8 mouse cellular contexts compared by ENCODE assay signal in genomic region chr16:4567912-4568311, GRCm38 (mm10). TPM values are rescaled to one million over a fixed set of nuclear protein-coding genes. Genes with fewer than 3 reads are reported as not detected.
DNase-seq lines count a peak whose midpoint lies in the region; ATAC-seq and TF ChIP-seq lines count a peak whose summit lies in the region.

No protein-coding gene starts in this region.

- peak; percentile 68 to 86 for DNase-seq in left cerebral cortex, adult 18-20 months (ENCODE audit: low spot score in 2 of 2)
- DNase-seq in left cerebral cortex, adult 11 months (ENCODE audit: low spot score), result no peak
- DNase-seq in gastrocnemius, postnatal 36 days, result peak; percentile 76 to 86
- peak; percentile 89 for DNase-seq in kidney, adult 9 months
- peak; percentile 53 for DNase-seq in liver, adult 2 months (ENCODE audit: extremely low read depth, low read depth, low spot score)
- DNase-seq in naive thymus-derived CD4-positive, alpha-beta T cell, adult 2 months (ENCODE audit: low read depth), result peak; percentile 87

- no peaks in the 10 kb centered on the region for H3K27me3 ChIP-seq in liver, adult 2 months (ENCODE audit: control insufficient read depth, insufficient read depth, low read length)
- no peaks in the 10 kb centered on the region for H3K27me3 ChIP-seq in stomach, embryonic 15.5 days (replicated peaks)

- H3K4me3 ChIP-seq in liver, adult 2 months (ENCODE audit: insufficient read depth, low read depth, low read length), result no peak overlapping the region
- no peak overlapping the region for H3K4me3 ChIP-seq in stomach, embryonic 15.5 days (replicated peaks)

- intact Hi-C loops in gastrocnemius, postnatal 36 days (cut with DNase I), result loop anchor here (1.0 to 5.0 kb wide), 2 partner anchors 40 to 99 kb away; no protein-coding TSS in a partner anchor

- 23% methylated on average over 4 of the region's 4 CpGs for WGBS in liver, adult 2 months
- WGBS in stomach, embryonic 15.5 days, result 19% methylated on average over 4 of the region's 4 CpGs

- no peak for TF ChIP-seq POLR2A in liver, adult 2 months (IDR thresholded peaks at IDR 0.05; ENCODE audit: extremely low read depth, insufficient read depth, low read length)

- no peaks in the 10 kb centered on the region for H3K4me1 ChIP-seq in liver, adult 2 months (ENCODE audit: control insufficient read depth, insufficient read depth, low read length)
- no peaks in the 10 kb centered on the region for H3K4me1 ChIP-seq in stomach, embryonic 15.5 days

- H3K36me3 ChIP-seq in liver, adult 2 months (ENCODE audit: control insufficient read depth, insufficient read depth, low read length), result no peaks in the 10 kb centered on the region
- H3K36me3 ChIP-seq in stomach, embryonic 15.5 days, result no peaks in the 10 kb centered on the region

- no peaks in the 10 kb centered on the region for H3K9me3 ChIP-seq in stomach, embryonic 15.5 days

- H3K79me2 ChIP-seq in liver, adult 2 months (ENCODE audit: control insufficient read depth, insufficient read depth, low read length), result no peaks in the 10 kb centered on the region

- H3K9ac ChIP-seq in liver, adult 2 months (ENCODE audit: low read depth, low read length), result no peak overlapping the region
- no peak overlapping the region for H3K9ac ChIP-seq in stomach, embryonic 15.5 days

- H3K27ac ChIP-seq in liver, adult 2 months (replicated peaks; ENCODE audit: insufficient read depth, low read depth, low read length), result no peak overlapping the region
- no peak overlapping the region for H3K27ac ChIP-seq in stomach, embryonic 15.5 days

- peak; percentile 83 for TF ChIP-seq CTCF in liver, adult 2 months (IDR thresholded peaks at IDR 0.05; ENCODE audit: low read depth, low read length)

- no peak overlapping the region for H3K4me2 ChIP-seq in stomach, embryonic 15.5 days

- ATAC-seq in common myeloid progenitor, adult 5-6 weeks (replicated peaks; ENCODE audit: low read depth, poor library complexity, severe bottlenecking), result peak; percentile 89
- ATAC-seq in stomach, embryonic 15.5 days (ENCODE audit: insufficient read depth, low FRiP score, low read depth), result peak; percentile 65; the same call in 1 of the 2 replicates

RNA-seq across cellular contexts. Expression of gene Tfap4, which starts 8.3 kb away (rescaled TPM):
- 1 to 10 TPM; 3.5 to 3.6 TPM for total RNA-seq in left cerebral cortex, adult 18-20 months (2021)
- 53.1 and 60.7 TPM in 2 replicates for total RNA-seq in common myeloid progenitor, adult 5-6 weeks (2017)
- 1 to 10 TPM; 2.6 to 4.1 TPM for total RNA-seq in gastrocnemius, postnatal 36 days (2021)
- total RNA-seq in liver, adult 2 months (2014; rRNA removed), result 3.2 and 3.8 TPM in 2 replicates
- 2.5 and 2.8 TPM in 2 replicates for polyA plus RNA-seq in liver, adult 2 months (2012; rRNA removed)
- polyA plus RNA-seq in stomach, embryonic 15.5 days (2015; fragmentation: Nextera tagmentation; extraction: Ambion mirVana), result 20.3 and 22.4 TPM in 2 replicates

RNA-seq across cellular contexts. Expression of gene Srl, which starts 26.3 kb away (rescaled TPM):
- 1 to 10 TPM; 3.0 to 4.1 TPM for total RNA-seq in left cerebral cortex, adult 18-20 months (2021)
- 14.1 and 23.1 TPM in 2 replicates for total RNA-seq in common myeloid progenitor, adult 5-6 weeks (2017)
- 1,000 to 10,000 TPM; 1,182 to 1,390 TPM for total RNA-seq in gastrocnemius, postnatal 36 days (2021)
- total RNA-seq in liver, adult 2 months (2014; rRNA removed), result 2.1 and 2.7 TPM in 2 replicates
- polyA plus RNA-seq in liver, adult 2 months (2012; rRNA removed), result 0.50 and 0.66 TPM in 2 replicates
- polyA plus RNA-seq in stomach, embryonic 15.5 days (2015; fragmentation: Nextera tagmentation; extraction: Ambion mirVana), result 9.3 and 13.7 TPM in 2 replicates

RNA-seq across cellular contexts. Expression of gene Glis2, which starts 26.6 kb away (rescaled TPM):
- 10 to 100 TPM; 12.4 to 16.6 TPM for total RNA-seq in left cerebral cortex, adult 18-20 months (2021)
- 2.9 and 5.8 TPM in 2 replicates for total RNA-seq in common myeloid progenitor, adult 5-6 weeks (2017)
- 1 to 10 TPM; 5.9 to 7.0 TPM for total RNA-seq in gastrocnemius, postnatal 36 days (2021)
- total RNA-seq in liver, adult 2 months (2014; rRNA removed), result 0.47 and 0.55 TPM in 2 replicates
- 1.7 and 2.5 TPM in 2 replicates for polyA plus RNA-seq in liver, adult 2 months (2012; rRNA removed)
- polyA plus RNA-seq in stomach, embryonic 15.5 days (2015; fragmentation: Nextera tagmentation; extraction: Ambion mirVana), result 27.9 and 30.6 TPM in 2 replicates

RNA-seq across cellular contexts. Expression of gene Pam16, which starts 56.9 kb away (rescaled TPM):
- 10 to 100 TPM; 72.1 to 86.6 TPM for total RNA-seq in left cerebral cortex, adult 18-20 months (2021)
- total RNA-seq in common myeloid progenitor, adult 5-6 weeks (2017), result 8.3 and 11.1 TPM in 2 replicates
- 10 to 100 TPM; 87.0 to 91.6 TPM for total RNA-seq in gastrocnemius, postnatal 36 days (2021)
- 36.8 and 41.7 TPM in 2 replicates for total RNA-seq in liver, adult 2 months (2014; rRNA removed)
- 10.8 and 13.5 TPM in 2 replicates for polyA plus RNA-seq in liver, adult 2 months (2012; rRNA removed)
- polyA plus RNA-seq in stomach, embryonic 15.5 days (2015; fragmentation: Nextera tagmentation; extraction: Ambion mirVana), result 46.5 and 75.7 TPM in 2 replicates

Comparison
In these comparisons a context has a peak if more than half of its experiments do, and no peak if none do; other contexts are left out.
1. RNA of gene Tfap4, which starts 8.3 kb away (total RNA-seq): 53.1 to 60.7 TPM in common myeloid progenitor, adult 5-6 weeks; 2.6 to 4.1 TPM in gastrocnemius, postnatal 36 days, 3.5 to 3.6 TPM in left cerebral cortex, adult 18-20 months and 3.2 to 3.8 TPM in liver, adult 2 months; every median in the first group is over 10 times any median in the second.
2. RNA of gene Srl, which starts 26.3 kb away (total RNA-seq): 1,182 to 1,390 TPM in gastrocnemius, postnatal 36 days; 14.1 to 23.1 TPM in common myeloid progenitor, adult 5-6 weeks, 3.0 to 4.1 TPM in left cerebral cortex, adult 18-20 months and 2.1 to 2.7 TPM in liver, adult 2 months; every median in the first group is over 10 times any median in the second.